Mouse (Mus musculus): ENCODE data around the gene Taf1a. TPM values are rescaled to one million over a fixed set of nuclear protein-coding genes. Genes with fewer than 3 reads are reported as not detected.

Gene Taf1a
- total RNA-seq, 2 experiments from 2014 or later = 7.4 to 10.4 TPM

DNA sequence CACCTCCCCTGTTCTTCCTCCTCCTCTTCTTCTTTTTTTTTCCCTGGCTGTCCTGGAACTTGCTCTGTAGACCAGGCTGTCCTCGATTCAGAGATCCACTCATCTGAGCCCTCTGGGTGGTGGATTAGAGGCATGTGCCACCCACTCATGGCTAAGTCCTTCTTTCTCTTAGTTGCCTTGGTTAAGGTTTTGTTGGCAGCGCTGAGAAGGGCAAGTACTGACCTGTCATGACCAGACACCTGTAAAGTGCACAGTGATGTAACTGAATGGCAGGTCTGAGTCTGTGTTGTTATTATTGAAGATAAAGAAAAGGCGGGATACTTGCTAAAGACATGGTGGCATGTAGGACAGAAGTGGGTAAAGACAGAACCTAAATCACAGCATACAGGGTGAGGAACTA is 14.6 kb downstream of the Taf1a start:
- DNase-seq (ENCODE audit: low spot score in 2 of 2) = no peak

DNA sequence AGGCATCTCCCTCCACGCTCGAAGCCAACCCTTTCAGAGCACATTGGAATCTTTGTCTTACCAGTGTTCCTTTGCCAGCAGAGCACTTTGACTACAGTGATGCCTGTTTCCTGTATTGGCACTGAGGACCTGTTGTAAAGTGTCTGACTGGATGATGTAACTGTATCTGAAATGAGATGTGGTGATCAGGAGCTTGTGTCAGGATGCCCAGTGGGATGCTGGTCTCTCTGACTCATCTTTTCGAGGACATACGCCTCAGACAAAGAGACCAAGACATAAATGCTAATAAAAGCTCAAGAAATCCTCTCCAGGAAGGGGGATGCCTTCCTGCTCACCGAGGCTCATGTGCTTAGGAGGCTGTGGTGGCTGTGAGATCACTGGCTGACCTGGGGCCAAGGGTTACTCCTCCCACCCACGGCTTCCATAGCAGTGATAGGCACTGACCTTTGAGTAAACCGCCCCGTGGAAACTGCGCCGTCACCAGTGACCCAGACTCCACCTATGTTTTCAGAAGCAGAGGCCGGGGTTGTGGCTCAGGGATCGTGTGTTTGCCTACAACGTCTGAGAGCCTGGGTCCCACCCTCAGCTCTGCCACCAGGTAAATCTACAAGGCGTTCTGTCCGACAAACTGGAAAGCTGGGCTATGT is 25.4 kb downstream of the Taf1a start:
- no peak for DNase-seq (ENCODE audit: low spot score in 2 of 2)

DNA sequence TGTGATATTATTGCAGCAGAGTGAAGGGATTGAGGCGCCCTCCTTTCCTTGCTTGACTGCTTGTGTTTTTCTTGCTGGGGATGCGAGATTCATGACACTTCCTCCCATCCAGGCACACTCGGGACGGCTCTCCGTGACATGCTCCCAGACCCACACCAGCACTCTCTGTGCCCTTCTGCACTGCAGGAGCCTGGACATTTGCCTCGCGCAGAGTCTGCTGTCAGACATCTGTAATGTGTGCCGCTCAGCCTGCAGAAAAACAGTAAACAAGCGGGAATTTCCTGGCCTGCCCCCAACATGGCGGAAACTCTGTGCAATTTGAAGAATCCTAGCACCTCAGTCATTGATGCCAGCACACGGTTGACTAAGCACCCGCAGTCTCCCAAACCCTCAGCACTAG is 29.1 kb downstream of the Taf1a start, which contains the start of gene Hhipl2:
Gene Hhipl2, plus strand, starts transcription at position 343 of the 400 bp plus-strand sequence.
- DNase-seq (ENCODE audit: low spot score in 2 of 2) = no peak

DNA sequence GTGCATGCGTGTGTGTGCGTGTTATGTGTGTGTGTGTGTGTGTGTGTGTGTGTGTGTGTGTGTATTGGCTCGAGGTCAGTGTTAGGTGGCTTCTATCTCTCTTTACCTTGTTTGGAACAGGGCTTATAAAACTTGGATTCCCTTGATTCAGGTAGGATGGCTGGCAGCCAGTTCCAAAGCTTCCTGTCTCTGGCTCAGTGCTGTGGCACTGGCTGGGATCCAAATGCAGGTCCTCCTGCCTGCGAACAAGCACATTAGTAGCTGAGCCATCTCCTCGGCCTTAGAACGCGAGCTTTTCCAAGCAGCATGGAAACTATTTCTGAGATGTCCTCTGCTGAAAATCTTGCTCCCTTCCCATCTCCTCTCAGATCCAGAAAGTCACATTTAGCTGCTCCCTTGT is 31.0 kb downstream of the Taf1a start:
- no peak for DNase-seq (ENCODE audit: low spot score in 2 of 2)

DNA sequence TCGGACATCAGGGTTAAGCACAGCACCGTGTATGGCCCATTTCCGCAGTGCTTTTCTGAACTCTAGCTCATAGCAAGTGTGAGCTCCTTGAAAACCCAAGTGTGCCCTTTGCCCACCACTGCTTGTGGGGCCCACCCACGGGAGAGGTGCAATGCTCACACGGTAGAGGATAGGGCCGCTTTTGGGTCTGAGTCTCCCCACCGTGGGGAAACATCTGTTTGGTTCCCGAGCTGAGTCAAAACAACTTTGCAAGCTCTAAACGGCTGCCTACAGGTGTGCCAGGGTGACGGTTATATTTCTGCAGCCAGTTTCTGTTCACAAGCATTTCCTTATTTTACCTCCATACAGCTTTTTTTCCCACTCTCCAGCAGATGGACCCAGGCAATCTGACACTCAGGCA is 31.5 kb downstream of the Taf1a start:
- no peak for DNase-seq (ENCODE audit: low spot score in 2 of 2)

DNA sequence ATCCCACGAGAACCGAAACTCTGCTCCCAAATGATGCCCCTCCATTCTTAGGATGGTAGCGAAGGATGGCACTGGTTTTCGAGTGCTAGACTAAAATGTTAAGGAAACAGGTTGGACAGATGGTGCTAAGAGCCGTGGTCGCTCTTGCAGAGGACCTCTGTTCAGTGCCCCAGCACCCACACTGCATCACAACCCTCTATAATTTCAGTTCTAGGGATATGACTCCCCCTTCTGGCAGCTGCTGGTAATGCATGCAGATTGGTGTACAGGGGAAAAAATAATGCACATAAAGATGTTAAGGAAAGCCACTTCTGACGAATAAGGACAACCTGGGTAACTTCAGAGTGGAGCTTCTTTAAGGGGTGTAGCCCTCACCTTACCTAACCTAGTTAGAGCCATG is 35.3 kb downstream of the Taf1a start:
- no peak for DNase-seq (ENCODE audit: low spot score in 2 of 2)

DNA sequence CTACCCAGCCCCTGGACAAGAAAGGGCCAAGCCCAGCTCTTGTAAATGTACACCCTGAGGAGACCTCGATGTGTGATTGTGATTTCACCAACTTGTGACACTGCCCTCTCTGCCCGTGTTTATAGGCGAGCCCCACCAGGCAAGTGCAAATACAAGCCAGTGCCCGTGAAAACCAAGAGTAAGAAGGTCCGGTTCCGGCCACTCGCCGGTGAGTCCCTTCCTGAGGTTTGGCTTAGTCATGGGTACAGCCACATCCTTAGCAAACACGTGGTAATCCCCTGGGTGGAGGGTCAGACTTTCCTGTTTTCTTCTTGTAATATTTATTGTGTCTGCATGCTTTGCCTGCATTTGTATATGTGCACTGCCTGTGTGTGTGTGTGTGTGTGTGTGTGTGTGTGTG is 46.1 kb downstream of the Taf1a start:
- no peak for DNase-seq (ENCODE audit: low spot score in 2 of 2)

DNA sequence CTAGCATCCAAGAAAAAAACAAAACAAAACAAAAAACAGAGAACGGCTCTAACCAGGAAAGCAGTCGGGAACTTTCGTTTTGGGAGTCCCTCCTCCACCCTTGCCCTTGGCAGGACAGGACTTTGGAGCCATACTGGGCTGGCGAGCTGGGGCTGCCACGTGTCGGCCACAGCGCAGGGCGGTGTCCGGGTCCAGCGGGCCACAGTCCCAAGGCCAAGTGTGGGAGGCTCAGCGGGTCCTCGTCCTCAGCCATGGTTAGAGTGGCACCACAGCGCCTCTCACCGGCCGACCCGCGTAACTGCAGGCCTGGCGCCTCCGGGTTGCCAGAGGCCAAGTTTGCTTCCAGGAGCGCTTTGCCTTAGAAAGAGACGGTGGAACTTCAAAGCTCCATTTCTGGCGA is 50.3 kb downstream of the Taf1a start:
- peak; percentile 84 to 88 for DNase-seq (ENCODE audit: low spot score in 2 of 2)

DNA sequence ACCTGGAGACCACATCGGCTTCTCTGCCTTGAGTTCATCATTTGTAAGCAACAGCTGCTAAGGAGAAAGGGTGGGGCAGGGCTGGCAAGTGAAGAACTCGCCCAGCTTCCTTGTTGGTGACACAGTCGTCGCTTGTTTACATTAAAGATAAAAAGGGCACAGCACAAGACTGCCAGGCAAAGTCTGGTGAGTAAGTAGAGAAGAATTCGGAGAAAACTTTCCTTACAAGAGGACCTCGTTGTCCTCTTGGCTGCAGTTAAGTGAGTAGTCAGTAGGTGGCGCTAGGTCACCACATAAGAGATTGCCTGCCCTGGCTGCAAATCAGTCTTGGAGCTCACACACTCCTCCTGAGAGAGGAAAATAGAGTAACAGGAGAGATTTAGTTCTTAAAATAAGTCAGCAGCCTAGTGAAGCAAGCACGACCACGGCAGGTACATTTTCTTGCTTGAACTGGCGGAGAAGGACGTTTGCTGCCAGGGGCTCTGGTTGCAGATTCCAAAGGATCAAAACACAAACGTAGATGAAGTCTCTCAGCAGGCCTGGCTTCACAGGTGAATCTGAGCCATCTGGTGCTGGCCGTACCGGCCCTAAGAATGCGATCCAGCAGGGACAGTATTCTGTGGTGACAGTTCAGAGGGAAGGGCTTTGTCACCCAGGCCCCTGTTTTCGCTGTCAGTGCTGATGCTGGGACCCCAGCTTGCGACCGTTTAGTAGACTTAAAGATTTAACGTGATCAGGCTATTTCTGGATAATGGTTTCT is 53.4 kb downstream of the Taf1a start:
- peak; percentile 62 to 78 for DNase-seq (ENCODE audit: low spot score in 2 of 2)

DNA sequence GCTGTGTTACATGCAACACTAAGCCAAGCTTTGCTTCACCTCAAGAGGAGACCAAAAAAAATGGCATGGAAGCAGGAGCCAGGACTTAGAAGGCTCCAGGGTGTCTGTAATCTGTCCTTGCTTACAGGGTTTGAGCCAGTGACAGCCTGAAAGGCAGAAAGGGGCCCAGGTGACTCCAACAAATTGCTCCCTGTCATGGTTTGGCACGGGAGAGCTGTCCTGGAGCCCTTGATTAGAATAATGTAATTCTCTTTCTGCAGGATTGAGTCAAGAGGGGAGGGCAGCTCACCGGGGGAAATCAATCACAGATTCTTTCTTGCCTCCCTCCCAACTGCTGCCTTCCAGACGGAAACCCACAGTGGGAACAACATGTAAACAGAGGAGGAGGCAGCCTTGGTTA is 64.3 kb downstream of the Taf1a start:
- no peak for DNase-seq (ENCODE audit: low spot score in 2 of 2)

Other genes starting within 250 kb of the Taf1a start
- gene Disp1, start 167.5 kb upstream of the Taf1a start, total RNA-seq (2021) = 10 to 100 TPM; 19.3 to 22.2 TPM
- 10 to 100 TPM; 58.3 to 65.7 TPM for gene Aida, start 92.4 kb upstream of the Taf1a start, total RNA-seq (2021)
- 10 to 100 TPM; 27.6 to 38.2 TPM for gene Brox, start 91.7 kb upstream of the Taf1a start, total RNA-seq (2021)
- gene Mia3, start 19.4 kb upstream of the Taf1a start, total RNA-seq (2021) = 100 to 1,000 TPM; 140 to 149 TPM
- not detected for gene Hhipl2, start 29.2 kb downstream of the Taf1a start, total RNA-seq (2021)